Comparison of ENCODE assay signal across 8 mouse cellular contexts in genomic region chr15:89140659-89141252, GRCm38 (mm10). TPM values are rescaled to one million over a fixed set of nuclear protein-coding genes. Genes with fewer than 3 reads are reported as not detected.
DNase-seq lines count a peak whose midpoint lies in the region; ATAC-seq and TF ChIP-seq lines count a peak whose summit lies in the region.

Gene Mapk12 (minus strand): TSS chr15:89140703.

- ATAC-seq in hindbrain, postnatal 0 days, result peak; percentile 61
- no peak for ATAC-seq in liver, embryonic 14.5 days (ENCODE audit: insufficient read depth)
- ATAC-seq in neural tube, embryonic 15.5 days (ENCODE audit: low FRiP score), result peak; percentile 60; the same call in 1 of the 2 replicates

- H3K27me3 ChIP-seq in hindbrain, postnatal 0 days (ENCODE audit: insufficient read depth, low read length), result 0 out of 2 replicates have a peak, but pooled peaks cover 4% of the 10 kb centered on the region
- H3K27me3 ChIP-seq in liver, embryonic 14.5 days (ENCODE audit: control insufficient read depth, insufficient read depth, low read length), result peaks cover 50% of the 10 kb centered on the region
- peaks cover 30% of the 10 kb centered on the region for H3K27me3 ChIP-seq in neural tube, embryonic 15.5 days (replicated peaks)

- H3K9me3 ChIP-seq in hindbrain, postnatal 0 days (ENCODE audit: low read length), result no peaks in the 10 kb centered on the region
- no peaks in the 10 kb centered on the region for H3K9me3 ChIP-seq in liver, embryonic 14.5 days (ENCODE audit: control insufficient read depth, low read length)
- no peaks in the 10 kb centered on the region for H3K9me3 ChIP-seq in neural tube, embryonic 15.5 days (replicated peaks)

- H3K4me1 ChIP-seq in hindbrain, postnatal 0 days (ENCODE audit: insufficient read depth, low read length), result peaks cover 7% of the 10 kb centered on the region
- no peaks in the 10 kb centered on the region for H3K4me1 ChIP-seq in liver, embryonic 14.5 days (replicated peaks; ENCODE audit: control insufficient read depth in 2 of 2, insufficient read depth in 2 of 2, low read length in 1 of 2)
- H3K4me1 ChIP-seq in neural tube, embryonic 15.5 days, result peaks cover 21% of the 10 kb centered on the region

- no peak for TF ChIP-seq CTCF in hindbrain, postnatal 0 days (IDR thresholded peaks at IDR 0.05; ENCODE audit: low read depth)
- no peak for TF ChIP-seq CTCF in liver, embryonic 14.5 days (IDR thresholded peaks at IDR 0.05; ENCODE audit: low read depth)

- 0% methylated on average over 21 of the region's 21 CpGs for WGBS in hindbrain, postnatal 0 days
- 3% methylated on average over 21 of the region's 21 CpGs for WGBS in liver, embryonic 14.5 days (ENCODE audit: insufficient replicate concordance)
- WGBS in neural tube, embryonic 15.5 days, result under 1% methylated on average over 21 of the region's 21 CpGs

- peak within 1 kb of the TSS; percentile 45 for H3K4me3 ChIP-seq in hindbrain, postnatal 0 days (ENCODE audit: low read length)
- peak within 1 kb of the TSS; percentile 15 to 16; a peak in 2 of 4 replicates for H3K4me3 ChIP-seq in liver, embryonic 14.5 days (ENCODE audit: insufficient read depth in 1 of 2, low read depth in 2 of 2, low read length in 2 of 2)
- peak within 1 kb of the TSS; percentile 47 for H3K4me3 ChIP-seq in neural tube, embryonic 15.5 days (replicated peaks)

- no peaks in the 10 kb centered on the region for H3K36me3 ChIP-seq in hindbrain, postnatal 0 days (ENCODE audit: insufficient read depth, low read length)
- no peaks in the 10 kb centered on the region for H3K36me3 ChIP-seq in liver, embryonic 14.5 days (replicated peaks; ENCODE audit: control insufficient read depth, insufficient read depth, low read depth)
- H3K36me3 ChIP-seq in neural tube, embryonic 15.5 days, result no peaks in the 10 kb centered on the region

- no peak for TF ChIP-seq EP300 in liver, embryonic 14.5 days (IDR thresholded peaks at IDR 0.05; ENCODE audit: low read depth)

- H3K27ac ChIP-seq in hindbrain, postnatal 0 days, result no peak within 1 kb of the TSS
- no peak within 1 kb of the TSS for H3K27ac ChIP-seq in liver, embryonic 14.5 days
- no peak within 1 kb of the TSS for H3K27ac ChIP-seq in neural tube, embryonic 15.5 days (replicated peaks)

- H3K4me2 ChIP-seq in hindbrain, postnatal 0 days (ENCODE audit: low read depth, low read length), result peak within 1 kb of the TSS; percentile 83
- peak within 1 kb of the TSS; percentile 32 for H3K4me2 ChIP-seq in liver, embryonic 14.5 days (ENCODE audit: low read depth)
- peak within 1 kb of the TSS; percentile 98 for H3K4me2 ChIP-seq in neural tube, embryonic 15.5 days

- DNase-seq in ovary, postnatal 36 days (ENCODE audit: low spot score), result peak; percentile 45
- no peak for DNase-seq in ovary, adult 18-20 months (ENCODE audit: low spot score)
- DNase-seq in cerebellum, postnatal 10 days, result peak; percentile 59 to 64
- DNase-seq in gastrocnemius, postnatal 25 days, result peak; percentile 87
- peak; percentile 19 for DNase-seq in hindbrain, postnatal 0 days (ENCODE audit: low spot score)
- no peak for DNase-seq in liver, embryonic 14.5 days (ENCODE audit: low read depth in 3 of 3, low spot score in 3 of 3)
- no peak for DNase-seq in thymus, postnatal 10 days (ENCODE audit: low spot score in 2 of 2)

- H3K9ac ChIP-seq in hindbrain, postnatal 0 days (replicated peaks; ENCODE audit: low read length), result peak within 1 kb of the TSS; percentile 40
- H3K9ac ChIP-seq in liver, embryonic 14.5 days (replicated peaks), result no peak within 1 kb of the TSS
- peak within 1 kb of the TSS; percentile 54 for H3K9ac ChIP-seq in neural tube, embryonic 15.5 days (replicated peaks)

RNA-seq across cellular contexts. Expression of gene Mapk12, which starts in this region (rescaled TPM):
- 100 to 1,000 TPM; 140 to 157 TPM for total RNA-seq in gastrocnemius, postnatal 25 days (2021)
- 3.3 and 4.8 TPM in 2 replicates for total RNA-seq in hindbrain, postnatal 0 days (2014; rRNA removed)
- polyA plus RNA-seq in hindbrain, postnatal 0 days (2015; fragmentation: Nextera tagmentation; extraction: Ambion mirVana), result 2.6 and 5.1 TPM in 2 replicates
- 1.7 and 1.8 TPM in 2 replicates for polyA plus RNA-seq in liver, embryonic 14.5 days (2012; rRNA removed)
- polyA plus RNA-seq in liver, embryonic 14.5 days (2014; fragmentation: Nextera tagmentation; extraction: Ambion mirVana), result 1.1 TPM in 2 replicates
- 4.8 and 5.2 TPM in 2 replicates for polyA plus RNA-seq in neural tube, embryonic 15.5 days (2015; fragmentation: Nextera tagmentation; extraction: Ambion mirVana)

Comparison
In these comparisons a context has a peak if more than half of its experiments do, and no peak if none do; other contexts are left out.
1. RNA of gene Mapk12 (total RNA-seq): 140 to 157 TPM in gastrocnemius, postnatal 25 days; 3.3 to 4.8 TPM in hindbrain, postnatal 0 days; every median in the first group is over 10 times any median in the second.
2. DNase-seq: peak in ovary, postnatal 36 days (single experiment), cerebellum, postnatal 10 days (2 of 2), gastrocnemius, postnatal 25 days (single experiment) and hindbrain, postnatal 0 days (single experiment); none in ovary, adult 18-20 months (single experiment), liver, embryonic 14.5 days (0 of 3) and thymus, postnatal 10 days (0 of 2).
3. H3K4me2 ChIP-seq: peak in every context shown above with its lines; median percentile 98 in neural tube, embryonic 15.5 days; 83 in hindbrain, postnatal 0 days; 32 in liver, embryonic 14.5 days.
4. Peak in every context shown above with its lines, with median percentiles within 50 percentile points of each other: H3K4me3 ChIP-seq.